Mouse (Mus musculus): ENCODE results near the gene Cyp2s1. TPM values are rescaled to one million over a fixed set of nuclear protein-coding genes. Genes with fewer than 3 reads are reported as not detected.
A peak's percentile ranks its signal among the peaks of the same experiment; 100 is the strongest.

Cyp2s1 gene
- total and polyA plus RNA-seq, 3 experiments, result 0.04 TPM; not detected in 2

DNA sequence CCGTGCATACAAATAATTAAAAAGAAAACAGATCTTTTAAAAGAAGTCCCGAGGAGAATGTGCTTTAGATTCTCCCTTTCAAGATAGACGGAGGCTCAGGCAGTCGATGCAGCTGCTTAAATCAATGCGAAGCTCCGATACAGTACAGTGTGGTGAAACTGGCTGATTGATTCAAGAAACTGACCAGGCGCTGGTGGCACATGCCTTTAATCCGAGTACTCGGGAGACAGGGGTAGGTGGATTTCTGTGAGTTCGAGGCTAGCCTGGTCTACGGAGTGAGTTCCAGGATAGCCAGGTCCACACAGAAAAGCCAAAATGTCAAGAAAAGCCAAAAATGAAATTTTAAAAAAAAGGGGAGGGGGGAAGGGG, 31.7 kb upstream of the Cyp2s1 start:
- no peak overlapping the region for H3K4me3 ChIP-seq (replicated peaks in 1 of 3; ENCODE audit: low read depth in 2 of 3, low read length in 2 of 3, poor library complexity in 1 of 3)
- peak overlapping the region; percentile 39 for H3K4me2 ChIP-seq (ENCODE audit: insufficient read depth, low read depth, poor library complexity, severe bottlenecking)
- dilution Hi-C loops (cut with MboI; ENCODE audit: extremely low pct_ligation_motif_present, extremely low pct_unique_long_range_greater_than_20kb, low sequenced_read_pairs), result no loop called here
- H3K27me3 ChIP-seq (replicated peaks), result peaks cover 32% of the 10 kb centered on the region
- H3K79me2 ChIP-seq (replicated peaks; ENCODE audit: control insufficient read depth, extremely low read depth, insufficient read depth, poor library complexity, severe bottlenecking), result no peaks in the 10 kb centered on the region
- no peaks in the 10 kb centered on the region for H3K9me3 ChIP-seq (replicated peaks; ENCODE audit: low read length)
- no peak for DNase-seq (ENCODE audit: extremely low read depth)
- peaks cover 0 to 3% of the 10 kb centered on the region in 2 experiments; a peak in 2 of 4 replicates for H3K4me1 ChIP-seq (ENCODE audit: control insufficient read depth in 1 of 2, insufficient read depth in 2 of 2)
- no peak for TF ChIP-seq ZKSCAN1 (IDR thresholded peaks at IDR 0.05; ENCODE audit: borderline replicate concordance, low read depth, low read length)
- TF ChIP-seq EP300 (IDR thresholded peaks at IDR 0.05; ENCODE audit: low read length), result no peak
- no peak for TF ChIP-seq PAX5 (IDR thresholded peaks at IDR 0.05; ENCODE audit: low read length)
- no peak for TF ChIP-seq ELF1 (IDR thresholded peaks at IDR 0.05; ENCODE audit: low read depth, low read length)
- no peak for TF ChIP-seq RAD21 (IDR thresholded peaks at IDR 0.05; ENCODE audit: low read depth, low read length)
- TF ChIP-seq HCFC1 (IDR thresholded peaks at IDR 0.05; ENCODE audit: low read depth, low read length), result no peak
- TF ChIP-seq TBP (conservative IDR thresholded peaks at IDR 0.05; ENCODE audit: low read depth, low read length), result 0 out of 2 replicates have a peak, but pooled peaks have one; percentile 16
- in situ Hi-C loops (cut with MboI; ENCODE audit: low pct_ligation_motif_present, low pct_unique_long_range_greater_than_20kb, low sequenced_read_pairs), result no loop called here
- H3K9ac ChIP-seq (ENCODE audit: insufficient read depth, low read depth), result 0 out of 2 replicates have a peak overlapping the region, but pooled peaks have one; percentile 21
- H3K36me3 ChIP-seq (replicated peaks in 1 of 2; ENCODE audit: control insufficient read depth in 1 of 2, insufficient read depth in 1 of 2, low read length in 1 of 2), result no peaks in the 10 kb centered on the region
- no peak overlapping the region for H3K27ac ChIP-seq (ENCODE audit: insufficient read depth, low read depth)

DNA sequence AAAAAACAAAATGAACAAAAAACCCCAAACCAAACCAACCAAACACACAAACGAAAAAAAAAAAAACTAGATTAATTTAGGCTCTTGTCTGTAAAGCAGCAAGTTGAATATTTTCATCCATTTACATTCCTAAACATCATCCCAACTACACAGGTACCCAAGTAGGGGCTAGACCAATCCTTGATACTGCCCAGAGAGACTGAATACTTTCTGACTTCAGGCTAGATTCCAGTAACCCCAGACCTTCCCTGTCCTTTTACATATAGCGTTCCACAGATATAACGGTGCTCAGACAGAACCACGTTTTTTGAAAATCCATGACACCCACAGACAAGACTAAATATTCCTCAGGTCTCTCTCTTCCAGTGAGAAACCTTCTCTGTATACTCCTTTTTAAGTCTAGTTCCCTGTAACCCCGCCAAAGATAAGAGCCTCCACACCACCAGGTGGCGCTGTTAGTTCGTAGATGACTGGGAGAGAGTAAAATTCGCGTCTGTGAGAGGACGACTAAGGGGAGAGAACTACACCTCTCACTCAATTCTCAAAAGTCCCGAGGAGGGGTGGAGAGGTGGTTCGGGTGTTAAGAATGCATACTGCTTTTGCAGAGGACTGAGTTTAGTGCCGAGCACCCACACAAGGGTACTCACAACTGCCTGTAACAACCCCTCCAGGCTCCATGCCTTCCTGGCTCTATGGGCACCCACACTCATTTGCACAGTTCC, 31.2 kb upstream of the Cyp2s1 start:
- Histone ChIP-seq H3K79me2 (replicated peaks; ENCODE audit: control insufficient read depth, extremely low read depth, insufficient read depth, poor library complexity, severe bottlenecking) (no peaks in the 10 kb centered on the region), H3K27ac (ENCODE audit: insufficient read depth, low read depth) (no peak overlapping the region), H3K4me2 (ENCODE audit: insufficient read depth, low read depth, poor library complexity, severe bottlenecking) (peak overlapping the region; percentile 39), H3K36me3 (replicated peaks in 1 of 2; ENCODE audit: control insufficient read depth in 1 of 2, insufficient read depth in 1 of 2, low read length in 1 of 2) (no peaks in the 10 kb centered on the region), H3K4me3 (replicated peaks in 1 of 3; ENCODE audit: low read depth in 2 of 3, low read length in 2 of 3, poor library complexity in 1 of 3) (peak overlapping the region in 1 of 3 experiments; percentile 34), H3K9me3 (replicated peaks; ENCODE audit: low read length) (no peaks in the 10 kb centered on the region), H3K9ac (ENCODE audit: insufficient read depth, low read depth) (0 out of 2 replicates have a peak overlapping the region, but pooled peaks have one; percentile 21), H3K4me1 (ENCODE audit: control insufficient read depth in 1 of 2, insufficient read depth in 2 of 2) (peaks cover 0 to 3% of the 10 kb centered on the region in 2 experiments; a peak in 2 of 4 replicates), H3K27me3 (replicated peaks) (peaks cover 29% of the 10 kb centered on the region)
- dilution Hi-C loops (cut with MboI; ENCODE audit: extremely low pct_ligation_motif_present, extremely low pct_unique_long_range_greater_than_20kb, low sequenced_read_pairs), result no loop called here
- TF ChIP-seq POLR2A (IDR thresholded peaks at IDR 0.05; ENCODE audit: low read depth, low read length) (0 out of 2 replicates have a peak, but pooled peaks have one; percentile 23), HCFC1 (IDR thresholded peaks at IDR 0.05; ENCODE audit: low read depth, low read length) (no peak), CTCF (conservative IDR thresholded peaks at IDR 0.05 in 1 of 2, IDR thresholded peaks at IDR 0.05 in 1 of 2; ENCODE audit: low read depth in 2 of 2, low read length in 2 of 2) (peak; percentile 53 to 78), ETS1 (conservative IDR thresholded peaks at IDR 0.05; ENCODE audit: low read depth, low read length) (no peak), SMC3 (IDR thresholded peaks at IDR 0.05; ENCODE audit: low read depth, low read length) (peak; percentile 17), RAD21 (IDR thresholded peaks at IDR 0.05; ENCODE audit: low read depth, low read length) (peak; percentile 36), RCOR1 (conservative IDR thresholded peaks at IDR 0.05; ENCODE audit: low read depth, low read length) (no peak), POLR2AphosphoS2 (IDR thresholded peaks at IDR 0.05; ENCODE audit: low read depth, low read length) (no peak)
- in situ Hi-C loops (cut with MboI; ENCODE audit: low pct_ligation_motif_present, low pct_unique_long_range_greater_than_20kb, low sequenced_read_pairs), result no loop called here
- peak; percentile 74 for DNase-seq (ENCODE audit: extremely low read depth)
